Mouse (Mus musculus) stomach, embryonic 14.5 days (tissue): Measurements from ENCODE around the gene Rprd1b. TPM values are rescaled to one million over a fixed set of nuclear protein-coding genes. Genes with fewer than 3 reads are reported as not detected.

Experiments used
- ATAC-seq: fragments of 200-750 bp; cut with Nextera tagmentation; 2 replicates; pipeline ENCODE4 v1.8.0; 2017; ENCODE audit warnings: low read depth, moderate TSS enrichment; ENCODE audit not compliant: insufficient number of reproducible peaks, insufficient read depth, low FRiP score
- H3K27ac ChIP-seq: fragments of 300-500 bp; sonication (generic); 2 replicates; pipeline ENCODE4 v1.5.1; 2014; ENCODE audit warnings: mild to moderate bottlenecking, low read length, moderate library complexity, mixed read lengths
- H3K27me3 ChIP-seq: fragments of 300-500 bp; sonication (generic); 2 replicates; pipeline ENCODE4 v1.6.1; 2014; ENCODE audit warnings: low read length, control low read depth, mixed read lengths; ENCODE audit not compliant: control insufficient read depth, insufficient read depth
- H3K36me3 ChIP-seq: fragments of 300-500 bp; sonication (generic); 2 replicates; pipeline ENCODE4 v1.6.1; 2014; ENCODE audit warnings: mild to moderate bottlenecking, control low read depth, low read length, moderate library complexity, mixed read lengths; ENCODE audit not compliant: control insufficient read depth, insufficient read depth
- H3K4me1 ChIP-seq: fragments of 300-500 bp; sonication (generic); 2 replicates; pipeline ENCODE4 v1.6.1; 2014; ENCODE audit warnings: low read length, control low read depth, mixed read lengths; ENCODE audit not compliant: control insufficient read depth, insufficient read depth
- H3K4me2 ChIP-seq: fragments of 300-500 bp; sonication (generic); replicated peaks from 2 replicates; pipeline ENCODE4 v1.6.1; 2014; ENCODE audit warnings: low read depth, low read length, control low read depth
- H3K4me3 ChIP-seq: fragments of 300-500 bp; sonication (generic); 2 replicates; pipeline ENCODE4 v1.5.1; 2014; ENCODE audit warnings: low read depth, low read length, control low read depth
- H3K9ac ChIP-seq: fragments of 300-500 bp; sonication (generic); replicated peaks from 2 replicates; pipeline ENCODE4 v1.6.1; 2014; ENCODE audit warnings: low read depth, mild to moderate bottlenecking, control low read depth, low read length, moderate library complexity, mixed read lengths
- H3K9me3 ChIP-seq: fragments of 300-500 bp; sonication (generic); 2 replicates; pipeline ENCODE4 v1.6.1; 2016; ENCODE audit warnings: low read depth, low read length, control low read depth; ENCODE audit not compliant: control insufficient read depth
- WGBS: fragments of 180-500 bp; shearing (Covaris S2); extraction: QIAGEN DNeasy Blood & Tissue Kit; methylation state at CpG from one replicate; pipeline ENCODE4 v1.1.7; 2014; 5-methylcytosine and 5-hydroxymethylcytosine counted together
- polyA plus RNA-seq: library from polyadenylated mRNA; unstranded; fragments of >200 nt; fragmentation: Nextera tagmentation; extraction: Ambion mirVana; gene quantifications from 2 replicates; pipeline ENCODE4 v1.2.1, GENCODE M21; 2014

The Rprd1b gene
- polyA plus RNA-seq, 1 experiment from 2014 or later = 57.0 TPM

- WGBS = 83% methylated on average over 6 of the region's 6 CpGs
- H3K36me3 ChIP-seq = peaks cover 43% of the 10 kb centered on the region
- no peak for ATAC-seq
Measured at GRCm38 (mm10) chr2:158076690-158077089, 48.4 kb downstream of the Rprd1b start.

GRCm38 (mm10) chr2:158077981-158078380 is 49.7 kb downstream of the Rprd1b start:
- Histone ChIP-seq H3K27me3 (no peaks in the 10 kb centered on the region), H3K4me1 (peaks cover 19% of the 10 kb centered on the region; the same call in 1 of the 2 replicates), H3K9ac (no peak overlapping the region), H3K27ac (no peak overlapping the region), H3K4me2 (no peak overlapping the region), H3K4me3 (no peak overlapping the region), H3K36me3 (peaks cover 35% of the 10 kb centered on the region), H3K9me3 (no peaks in the 10 kb centered on the region)
- 61% methylated on average over 2 of the region's 2 CpGs for WGBS
- ATAC-seq = no peak

More at GRCm38 (mm10) chr2:158076690-158077089, 48.4 kb downstream of the Rprd1b start:
- Histone ChIP-seq H3K4me3 (no peak overlapping the region), H3K9ac (no peak overlapping the region), H3K4me1 (peaks cover 19% of the 10 kb centered on the region; the same call in 1 of the 2 replicates), H3K4me2 (no peak overlapping the region), H3K27ac (no peak overlapping the region), H3K27me3 (no peaks in the 10 kb centered on the region), H3K9me3 (no peaks in the 10 kb centered on the region)

- Histone ChIP-seq H3K36me3 (peaks cover 35% of the 10 kb centered on the region), H3K4me2 (no peak overlapping the region), H3K4me3 (no peak overlapping the region), H3K9ac (no peak overlapping the region), H3K4me1 (peaks cover 19% of the 10 kb centered on the region; the same call in 1 of the 2 replicates), H3K27me3 (no peaks in the 10 kb centered on the region), H3K9me3 (no peaks in the 10 kb centered on the region), H3K27ac (no peak overlapping the region)
- 80% methylated on average over 7 of the region's 7 CpGs for WGBS
- no peak for ATAC-seq
Measured at GRCm38 (mm10) chr2:158078971-158079370, 50.7 kb downstream of the Rprd1b start.

GRCm38 (mm10) chr2:158079843-158080395 is 51.6 kb downstream of the Rprd1b start:
- WGBS = 39% methylated on average over 9 of the region's 9 CpGs
- no peak overlapping the region for H3K4me2 ChIP-seq
- no peak overlapping the region for H3K4me3 ChIP-seq
- H3K9me3 ChIP-seq = no peaks in the 10 kb centered on the region
- H3K9ac ChIP-seq = no peak overlapping the region
- H3K27me3 ChIP-seq = no peaks in the 10 kb centered on the region
- peak overlapping the region; percentile 78 for H3K27ac ChIP-seq
- H3K36me3 ChIP-seq = peaks cover 29% of the 10 kb centered on the region
- peak; percentile 69; the same call in 1 of the 2 replicates for ATAC-seq
- peaks cover 19% of the 10 kb centered on the region; the same call in 1 of the 2 replicates for H3K4me1 ChIP-seq

GRCm38 (mm10) chr2:158080622-158081241 is 52.4 kb downstream of the Rprd1b start:
- no peak overlapping the region for H3K4me2 ChIP-seq
- H3K4me1 ChIP-seq = peaks cover 21% of the 10 kb centered on the region; the same call in 1 of the 2 replicates
- peak; percentile 73 for ATAC-seq
- H3K27me3 ChIP-seq = no peaks in the 10 kb centered on the region
- peak overlapping the region; percentile 78; the same call in 1 of the 2 replicates for H3K27ac ChIP-seq
- no peak overlapping the region for H3K9ac ChIP-seq
- no peaks in the 10 kb centered on the region for H3K9me3 ChIP-seq
- 59% methylated on average over 9 of the region's 9 CpGs for WGBS
- H3K36me3 ChIP-seq = peaks cover 21% of the 10 kb centered on the region
- no peak overlapping the region for H3K4me3 ChIP-seq

GRCm38 (mm10) chr2:158084486-158084885 is 56.2 kb downstream of the Rprd1b start:
- no peak for ATAC-seq
- no peak overlapping the region for H3K4me2 ChIP-seq
- no peak overlapping the region for H3K27ac ChIP-seq
- H3K36me3 ChIP-seq = no peaks in the 10 kb centered on the region
- no peak overlapping the region for H3K4me3 ChIP-seq
- peaks cover 17% of the 10 kb centered on the region; the same call in 1 of the 2 replicates for H3K4me1 ChIP-seq
- H3K27me3 ChIP-seq = no peaks in the 10 kb centered on the region
- H3K9me3 ChIP-seq = no peaks in the 10 kb centered on the region
- WGBS = 62% methylated on average over 8 of the region's 8 CpGs
- no peak overlapping the region for H3K9ac ChIP-seq

GRCm38 (mm10) chr2:158090096-158090495 is 61.8 kb downstream of the Rprd1b start:
- Histone ChIP-seq H3K9me3 (no peaks in the 10 kb centered on the region), H3K4me3 (no peak overlapping the region), H3K36me3 (no peaks in the 10 kb centered on the region), H3K4me1 (peaks cover 24% of the 10 kb centered on the region; the same call in 1 of the 2 replicates), H3K9ac (no peak overlapping the region), H3K27ac (no peak overlapping the region), H3K4me2 (no peak overlapping the region), H3K27me3 (no peaks in the 10 kb centered on the region)
- 83% methylated on average over 4 of the region's 4 CpGs for WGBS
- ATAC-seq = no peak

GRCm38 (mm10) chr2:158093345-158093744 is 65.0 kb downstream of the Rprd1b start:
- WGBS = 47% methylated on average over 5 of the region's 5 CpGs
- no peak for ATAC-seq

More at GRCm38 (mm10) chr2:158093345-158093744, 65.0 kb downstream of the Rprd1b start:
- no peak overlapping the region for H3K4me3 ChIP-seq
- no peaks in the 10 kb centered on the region for H3K36me3 ChIP-seq
- peaks cover 31% of the 10 kb centered on the region for H3K4me1 ChIP-seq
- H3K27me3 ChIP-seq = no peaks in the 10 kb centered on the region
- H3K9ac ChIP-seq = no peak overlapping the region
- peak overlapping the region; percentile 91; the same call in 1 of the 2 replicates for H3K27ac ChIP-seq
- H3K9me3 ChIP-seq = no peaks in the 10 kb centered on the region
- no peak overlapping the region for H3K4me2 ChIP-seq
